Mouse (Mus musculus) MEL-GATA-1-ER (cell line): Measurements from ENCODE around the gene Irak2.

Experiments used
- DNase-seq: peaks from one replicate; pipeline ENCODE4 v3.0.0-alpha.2; 2012; ENCODE audit warnings: low read depth; ENCODE audit errors: extremely low read depth

Gene Irak2

DNA sequence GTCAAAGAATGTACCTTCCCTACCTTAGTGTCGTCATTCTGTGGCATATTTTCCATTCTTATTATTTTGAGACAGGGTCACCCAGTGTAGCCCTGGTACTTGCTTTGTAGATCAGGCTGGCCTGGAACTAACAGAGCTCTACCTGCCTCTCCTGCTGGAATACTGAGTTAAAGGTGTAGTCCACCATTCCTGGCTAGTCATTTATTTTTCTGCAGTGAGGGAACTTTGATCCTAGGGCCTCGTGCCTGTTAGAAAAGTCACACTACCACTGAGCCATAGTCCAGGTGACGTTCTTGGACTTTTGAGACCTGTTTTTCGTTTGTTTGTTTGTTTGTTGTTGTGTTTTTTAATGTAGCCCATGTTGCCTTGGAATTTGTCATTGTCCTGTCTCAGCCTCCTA, 934 bp downstream of the Irak2 start:
- no peak for DNase-seq

DNA sequence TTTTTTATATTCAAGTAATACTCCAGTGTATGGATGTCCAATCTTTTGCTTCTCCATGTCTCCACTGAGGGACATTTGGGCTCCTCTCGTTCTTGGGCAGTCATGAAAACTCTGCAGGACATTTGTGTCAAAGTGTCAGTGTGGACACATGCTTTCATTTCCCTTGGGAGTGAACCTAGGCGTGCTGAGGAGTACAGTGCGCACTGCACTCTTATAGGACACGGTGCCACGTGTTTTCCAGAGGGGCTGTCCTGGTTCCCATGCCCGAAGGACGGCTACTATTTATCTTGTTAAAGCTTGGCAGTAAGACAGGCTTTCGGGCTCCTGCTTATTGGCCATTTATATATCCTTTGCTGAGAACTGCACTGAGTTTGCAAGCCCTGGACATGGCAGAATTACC, 4.3 kb downstream of the Irak2 start:
- DNase-seq = no peak

DNA sequence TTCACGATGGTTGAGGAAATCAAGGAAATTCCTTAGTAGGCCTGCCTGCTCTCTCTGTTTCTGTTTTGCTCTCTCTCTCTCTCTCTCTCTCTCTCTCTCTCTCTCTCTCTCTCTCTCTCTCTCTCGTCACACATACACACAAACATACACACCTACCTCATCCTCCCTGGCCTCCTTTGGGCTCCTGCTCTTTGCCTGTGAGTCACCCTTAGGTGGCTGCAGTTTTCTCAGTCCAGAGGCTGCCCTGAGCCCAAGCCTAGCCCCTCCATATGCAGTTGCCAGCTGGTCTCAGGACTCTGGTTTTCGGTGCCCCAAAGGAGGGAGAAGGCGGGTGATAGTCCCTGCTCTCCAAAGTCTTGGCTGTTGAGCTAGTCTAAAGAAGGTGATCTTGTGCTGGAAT, 4.8 kb downstream of the Irak2 start:
- DNase-seq = no peak

GRCm38 (mm10) chr6:113643967-113644366, 5.7 kb downstream of the Irak2 start:
- no peak for DNase-seq

GRCm38 (mm10) chr6:113644808-113645207, 6.5 kb downstream of the Irak2 start:
- DNase-seq = no peak

DNA sequence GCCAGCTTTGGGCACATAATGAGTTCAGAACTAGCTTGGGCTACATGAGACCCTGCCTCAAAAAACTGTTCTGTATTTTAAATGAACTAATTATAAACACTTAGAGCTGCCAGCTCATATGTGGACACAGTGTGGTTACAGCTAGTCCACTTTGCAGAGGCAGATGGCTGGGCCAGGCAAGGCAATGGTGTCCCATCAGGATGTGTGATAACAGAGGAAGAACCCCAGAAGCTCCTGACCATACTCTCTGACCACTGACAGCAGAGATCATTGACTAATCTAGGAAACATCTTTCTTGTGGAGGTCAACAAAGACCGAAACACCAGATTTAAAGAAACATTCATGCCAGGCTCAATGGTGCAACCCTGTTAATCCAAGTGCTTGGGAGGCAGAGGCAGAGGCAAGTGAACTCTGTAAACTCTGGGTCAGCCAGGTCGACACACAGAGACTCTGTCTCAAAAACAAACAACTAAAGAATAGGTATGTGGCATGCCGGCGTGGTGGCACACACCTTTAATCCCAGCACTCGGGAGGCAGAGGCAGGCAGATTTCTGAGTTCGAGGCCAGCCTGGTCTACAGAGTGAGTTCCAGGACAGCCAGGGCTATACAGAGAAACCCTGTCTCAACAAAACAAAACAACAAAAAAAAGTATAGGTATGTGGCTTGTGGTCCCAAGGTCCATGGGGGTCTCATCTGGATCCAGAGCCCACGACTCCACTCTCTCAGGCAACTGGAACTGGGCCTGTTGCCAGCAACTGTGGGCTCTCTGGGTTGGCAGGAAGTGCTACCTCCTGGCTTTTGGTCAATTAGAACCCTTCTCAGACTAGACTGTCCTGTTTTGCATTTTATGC, 11.3 kb downstream of the Irak2 start:
- no peak for DNase-seq

DNA sequence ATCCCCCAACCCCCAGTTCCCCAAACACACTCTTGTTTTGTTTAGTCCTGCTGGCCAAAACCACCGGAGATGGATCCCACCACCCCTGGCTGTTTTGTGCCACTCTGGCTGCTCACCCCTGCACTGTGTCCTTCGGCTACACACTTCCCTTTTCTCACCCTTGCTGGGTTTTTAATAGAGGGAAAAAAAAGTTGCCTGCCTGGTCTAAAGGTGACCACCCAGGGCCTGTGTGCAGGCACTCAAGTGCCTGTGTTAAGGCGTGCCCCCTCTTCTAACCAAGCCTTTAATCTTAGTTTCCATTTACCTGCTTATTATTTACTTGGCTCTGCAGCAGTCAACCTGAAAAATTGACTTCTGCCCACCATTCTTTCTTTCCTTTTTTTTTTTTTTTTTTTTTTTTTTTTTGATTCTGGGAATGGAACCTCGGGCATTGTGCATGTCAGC, 12.0 kb downstream of the Irak2 start:
- DNase-seq = peak; percentile 25

GRCm38 (mm10) chr6:113651626-113652025, 13.4 kb downstream of the Irak2 start:
- DNase-seq = no peak

- DNase-seq = no peak
Measured at GRCm38 (mm10) chr6:113653551-113653950, 15.3 kb downstream of the Irak2 start.

DNA sequence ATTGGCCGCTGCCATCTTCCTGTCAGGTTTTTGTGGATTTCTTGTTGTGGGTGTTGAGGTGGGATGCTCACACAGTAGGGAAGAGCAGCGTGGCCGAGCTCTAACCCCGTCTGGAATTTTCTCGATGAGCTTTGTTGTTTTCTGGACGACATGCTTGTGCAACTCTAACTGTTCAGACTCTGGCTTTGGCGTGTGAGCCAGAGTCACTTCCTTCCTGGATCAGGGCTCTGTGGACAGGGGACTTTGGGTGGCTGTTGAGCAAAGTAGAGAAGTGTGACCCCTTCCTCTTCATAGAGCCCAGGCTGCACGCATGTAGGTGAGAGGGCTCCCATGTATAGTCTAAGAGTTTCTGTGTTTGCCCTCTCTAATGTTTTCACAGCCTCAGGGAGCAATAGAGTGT, 15.8 kb downstream of the Irak2 start:
- no peak for DNase-seq

GRCm38 (mm10) chr6:113654753-113655397, 16.6 kb downstream of the Irak2 start:
- DNase-seq = no peak

DNA sequence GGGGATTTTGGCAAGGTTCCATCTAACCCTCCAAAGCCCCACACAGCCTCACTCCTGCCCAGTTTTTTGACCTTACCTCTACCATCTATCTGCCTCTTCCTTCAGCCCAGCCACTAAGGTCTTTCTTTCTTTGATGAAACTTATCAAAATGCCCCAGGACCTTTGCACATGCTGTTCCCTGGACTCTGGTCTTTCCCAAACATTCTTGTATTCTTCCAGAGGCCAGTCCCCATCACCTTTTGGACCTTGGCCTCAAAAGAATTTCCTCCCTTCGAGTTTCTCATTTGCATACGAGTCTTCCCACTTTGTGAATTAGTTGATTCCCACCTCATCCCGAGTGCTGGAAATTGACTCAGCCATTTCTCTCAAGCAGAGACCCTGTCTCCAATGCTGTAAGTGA, 17.2 kb downstream of the Irak2 start:
- DNase-seq = no peak

DNA sequence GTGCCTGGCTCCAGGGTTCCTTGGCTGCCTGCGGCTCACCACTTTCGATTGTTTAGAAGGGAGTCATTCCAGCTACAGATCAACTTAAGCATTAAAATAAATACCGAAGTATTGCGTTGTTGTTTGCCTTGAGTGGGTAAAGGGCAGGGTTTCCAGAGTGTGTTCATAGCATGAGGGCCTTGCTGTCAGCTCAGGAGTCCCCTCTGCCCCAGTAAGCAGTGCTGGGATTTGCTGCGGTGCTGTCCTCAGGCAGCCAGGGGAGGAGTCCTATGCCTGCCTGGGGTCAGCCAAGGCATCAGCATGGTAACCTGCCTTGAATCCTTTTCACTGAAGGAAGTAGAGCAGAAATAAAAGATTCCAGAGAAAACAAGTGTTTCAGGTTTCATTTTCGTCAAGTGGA, 18.6 kb downstream of the Irak2 start:
- DNase-seq = no peak

DNA sequence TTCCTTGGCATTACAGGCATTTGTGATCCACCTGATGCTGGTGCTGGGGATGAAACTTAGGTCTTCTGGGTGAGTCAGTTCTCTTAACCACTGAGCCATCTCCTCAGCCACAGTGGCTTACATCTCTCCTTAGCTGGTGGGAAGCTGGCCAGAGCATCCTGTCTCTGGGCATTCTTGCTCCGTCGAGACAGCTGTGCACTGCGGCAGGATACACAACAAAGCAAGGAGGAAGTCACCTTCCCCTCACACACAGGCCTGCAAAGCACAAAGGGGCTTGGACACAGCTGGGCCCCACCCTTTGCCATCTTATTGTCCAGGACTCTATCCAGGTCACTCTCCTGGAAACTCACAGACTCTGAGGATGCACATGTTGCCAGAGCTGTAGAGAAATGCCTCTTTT, 20.0 kb downstream of the Irak2 start:
- no peak for DNase-seq

- no peak for DNase-seq
Measured at GRCm38 (mm10) chr6:113659648-113660491, 21.6 kb downstream of the Irak2 start.

GRCm38 (mm10) chr6:113660492-113661352, 22.5 kb downstream of the Irak2 start:
- DNase-seq = no peak

- no peak for DNase-seq
Measured at GRCm38 (mm10) chr6:113661353-113662241, 23.3 kb downstream of the Irak2 start.

GRCm38 (mm10) chr6:113662964-113663700, 24.9 kb downstream of the Irak2 start:
- DNase-seq = no peak

DNA sequence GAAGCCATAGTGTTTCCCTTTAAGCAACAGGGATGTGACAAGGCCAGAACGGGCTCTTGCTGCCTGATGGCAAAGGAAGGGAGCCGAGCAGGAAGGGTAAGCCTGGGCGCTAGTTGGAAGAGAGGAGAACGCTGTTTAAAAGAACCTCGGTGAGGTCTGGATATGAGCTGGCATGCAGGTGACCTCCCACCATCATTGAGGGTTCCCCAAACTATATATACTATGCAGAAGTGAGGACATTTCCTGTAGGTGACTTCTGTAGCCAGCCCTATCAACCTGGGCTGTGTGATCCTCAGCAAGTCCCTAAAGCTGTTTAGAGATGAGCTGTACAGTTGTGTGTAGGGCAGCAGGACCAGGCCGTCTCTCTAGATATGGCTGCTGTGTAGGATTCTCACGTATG, 26.0 kb downstream of the Irak2 start:
- no peak for DNase-seq
